Mouse (Mus musculus) heart, adult 2 months (tissue): ENCODE data around the gene Glt6d1. TPM values are rescaled to one million over a fixed set of nuclear protein-coding genes. Genes with fewer than 3 reads are reported as not detected.

Experiments used
- DNase-seq, 2 experiments: peaks; one replicate each; pipeline ENCODE4 v3.0.0; 2021
- H3K27ac ChIP-seq: fragments of 200-600 bp; 2 replicates; pipeline ENCODE4 v1.8.1; 2022
- H3K27me3 ChIP-seq: fragments of 200-500 bp; 2 replicates; pipeline ENCODE4 v1.6.1; 2012; ENCODE audit warnings: mild to moderate bottlenecking, low read length, inconsistent platforms, mixed read lengths; ENCODE audit not compliant: control insufficient read depth, insufficient read depth
- H3K36me3 ChIP-seq: fragments of 200-500 bp; 2 replicates; pipeline ENCODE4 v1.6.1; 2012; ENCODE audit warnings: low read length, inconsistent platforms; ENCODE audit not compliant: control insufficient read depth, insufficient read depth
- H3K4me1 ChIP-seq: fragments of 200-500 bp; 2 replicates; pipeline ENCODE4 v1.6.1; 2011; ENCODE audit warnings: low read length; ENCODE audit not compliant: control insufficient read depth, insufficient read depth
- H3K4me3 ChIP-seq: fragments of 200-600 bp; 2 replicates; pipeline ENCODE4 v1.8.1; 2022
- H3K79me2 ChIP-seq: fragments of 200-500 bp; replicated peaks from 2 replicates; pipeline ENCODE4 v1.6.1; 2012; ENCODE audit warnings: mild to moderate bottlenecking, inconsistent platforms, low read length, moderate library complexity, mixed read lengths; ENCODE audit not compliant: control insufficient read depth, insufficient read depth
- H3K9ac ChIP-seq: fragments of 200-500 bp; 2 replicates; pipeline ENCODE4 v1.6.1; 2012; ENCODE audit warnings: low read depth, mild to moderate bottlenecking, control low read depth, inconsistent platforms, low read length, mixed read lengths
- CTCF ChIP-seq: fragments of 200-600 bp; IDR thresholded peaks from 2 replicates; pipeline ENCODE4 v1.8.1; 2022; ENCODE audit warnings: antibody characterized with exemption, mild to moderate bottlenecking, moderate library complexity
- EP300 ChIP-seq: fragments of 200-500 bp; IDR thresholded peaks from 2 replicates; pipeline ENCODE4 v1.6.1; 2011; ENCODE audit warnings: low read depth, low read length, control low read depth; ENCODE audit not compliant: insufficient read depth
- POLR2A ChIP-seq: fragments of 200-500 bp; IDR thresholded peaks from 2 replicates; pipeline ENCODE4 v1.6.1; 2011; ENCODE audit warnings: mild to moderate bottlenecking, low read depth, low read length, control low read depth; ENCODE audit not compliant: insufficient read depth
- WGBS: fragments of 180-500 bp; shearing (Covaris S2); methylation state at CpG from one replicate; pipeline ENCODE4 v1.1.7; 2018; 5-methylcytosine and 5-hydroxymethylcytosine counted together
- intact Hi-C: fragments of 180-260 bp; cut with DNase I; formaldehyde crosslinking; loops from one replicate; pipeline ENCODE4 v1.15.1; 2025
- polyA plus RNA-seq: library from polyadenylated mRNA; depleted of rRNA; stranded (reverse); fragments of >200 nt; gene quantifications from 2 replicates; pipeline ENCODE4 v1.2.3, GENCODE M21; 2012
- total RNA-seq, 2 experiments: library from RNA; stranded (reverse); gene quantifications; 2 replicates each; pipeline ENCODE4 v1.2.3; 2021

The Glt6d1 gene
- total and polyA plus RNA-seq, 3 experiments = not detected

DNA sequence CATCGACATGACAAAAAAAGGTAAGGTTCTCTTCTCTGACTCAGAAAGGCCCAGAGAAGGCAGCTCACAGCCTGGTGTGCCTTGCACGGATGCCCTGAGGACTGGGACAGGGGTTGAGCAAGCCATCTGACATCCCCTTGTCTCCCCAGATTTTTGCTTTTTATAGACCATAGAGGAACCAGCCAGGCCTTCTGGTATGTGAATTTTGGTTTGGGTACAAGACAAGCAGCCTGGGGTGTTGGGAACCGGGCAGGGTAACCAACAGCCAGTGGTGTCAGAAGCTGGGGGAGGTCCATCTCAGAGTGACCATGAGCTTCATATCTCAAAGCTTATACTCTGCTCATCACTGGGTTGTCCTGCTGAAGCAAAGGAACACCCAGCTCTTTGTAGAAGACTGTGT lies 9.1 kb upstream of the Glt6d1 start:
- H3K4me1 ChIP-seq = no peaks in the 10 kb centered on the region; the same call in 1 of the 2 replicates
- H3K27ac ChIP-seq = no peak overlapping the region
- no peaks in the 10 kb centered on the region for H3K36me3 ChIP-seq
- H3K27me3 ChIP-seq = no peaks in the 10 kb centered on the region
- H3K79me2 ChIP-seq = no peaks in the 10 kb centered on the region
- no peak overlapping the region for H3K9ac ChIP-seq
- intact Hi-C loops = no loop called here
- 78% methylated on average over 3 of the region's 3 CpGs for WGBS
- no peak for TF ChIP-seq POLR2A
- no peak for TF ChIP-seq CTCF
- TF ChIP-seq EP300 = no peak
- no peak overlapping the region for H3K4me3 ChIP-seq
- no peak for DNase-seq

- Histone ChIP-seq H3K36me3 (no peaks in the 10 kb centered on the region), H3K27me3 (no peaks in the 10 kb centered on the region), H3K4me3 (no peak within 1 kb of the TSS), H3K4me1 (no peaks in the 10 kb centered on the region; the same call in 1 of the 2 replicates), H3K9ac (no peak within 1 kb of the TSS), H3K79me2 (no peaks in the 10 kb centered on the region), H3K27ac (no peak within 1 kb of the TSS)
- intact Hi-C loops = no loop called here
- TF ChIP-seq POLR2A (no peak), EP300 (no peak), CTCF (no peak)
- 29% methylated on average over 1 of the region's 1 CpGs for WGBS
- DNase-seq = no peak
Measured at GRCm38 (mm10) chr2:25822806-25823205, 7.2 kb upstream of the Glt6d1 start, which contains the start of gene Lcn9. Lcn9 (plus strand) TSS chr2:25823153.

- no peaks in the 10 kb centered on the region for H3K79me2 ChIP-seq
- no peaks in the 10 kb centered on the region for H3K4me1 ChIP-seq
- 77% methylated on average over 5 of the region's 5 CpGs for WGBS
- H3K36me3 ChIP-seq = no peaks in the 10 kb centered on the region
- no peak overlapping the region for H3K9ac ChIP-seq
- no peak overlapping the region for H3K27ac ChIP-seq
- H3K4me3 ChIP-seq = no peak overlapping the region
- intact Hi-C loops = no loop called here
- TF ChIP-seq CTCF (no peak), POLR2A (no peak), EP300 (no peak)
- H3K27me3 ChIP-seq = no peaks in the 10 kb centered on the region
- DNase-seq = no peak
Measured at GRCm38 (mm10) chr2:25813364-25813763, 2.3 kb downstream of the Glt6d1 start.

DNA sequence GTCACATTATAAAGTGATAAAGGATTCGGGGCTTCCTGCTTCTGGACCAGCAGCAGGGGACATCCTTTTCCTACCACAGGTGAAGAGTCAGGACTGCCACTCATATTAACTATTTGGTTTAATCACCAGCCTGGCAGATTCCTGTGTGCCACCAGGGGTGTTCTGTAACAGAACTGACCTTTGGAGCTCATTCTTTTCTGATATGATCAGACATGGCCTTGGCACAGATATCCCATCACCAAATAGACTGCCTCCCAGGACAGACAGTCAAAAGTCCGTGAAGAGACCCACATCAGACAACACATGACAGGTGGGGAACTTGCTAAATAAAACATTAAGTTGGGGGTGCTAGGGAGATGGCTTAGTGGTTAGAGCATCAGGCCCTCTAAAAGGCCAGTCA lies 3.9 kb downstream of the Glt6d1 start:
- Histone ChIP-seq H3K27ac (no peak overlapping the region), H3K27me3 (no peaks in the 10 kb centered on the region), H3K9ac (no peak overlapping the region), H3K79me2 (no peaks in the 10 kb centered on the region), H3K36me3 (no peaks in the 10 kb centered on the region), H3K4me1 (no peaks in the 10 kb centered on the region), H3K4me3 (no peak overlapping the region)
- DNase-seq = no peak
- intact Hi-C loops = no loop called here
- no peak for TF ChIP-seq POLR2A
- WGBS = 68% methylated on average over 2 of the region's 2 CpGs

DNA sequence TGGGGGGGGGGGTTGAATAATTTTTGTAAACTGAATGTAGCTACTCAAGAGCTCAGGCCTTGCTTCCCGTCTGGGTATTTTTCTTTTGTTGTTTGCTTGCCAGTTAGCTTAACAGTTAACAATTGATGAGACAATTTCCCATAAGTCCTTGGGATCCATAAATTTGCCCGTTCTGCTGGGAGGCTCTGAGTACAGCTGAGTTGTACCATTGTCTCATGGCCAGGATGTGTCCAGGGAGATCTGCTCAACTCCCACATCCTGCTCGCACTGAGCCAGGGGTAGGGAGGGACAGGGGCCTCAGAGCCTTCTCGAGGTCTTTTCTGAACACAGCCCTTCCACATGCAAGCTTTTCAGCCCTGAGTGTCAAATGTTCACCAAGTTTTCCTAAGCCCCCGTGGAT lies 17.6 kb downstream of the Glt6d1 start:
- TF ChIP-seq EP300 (no peak), POLR2A (no peak), CTCF (no peak)
- 22% methylated on average over 5 of the region's 5 CpGs for WGBS

DNA sequence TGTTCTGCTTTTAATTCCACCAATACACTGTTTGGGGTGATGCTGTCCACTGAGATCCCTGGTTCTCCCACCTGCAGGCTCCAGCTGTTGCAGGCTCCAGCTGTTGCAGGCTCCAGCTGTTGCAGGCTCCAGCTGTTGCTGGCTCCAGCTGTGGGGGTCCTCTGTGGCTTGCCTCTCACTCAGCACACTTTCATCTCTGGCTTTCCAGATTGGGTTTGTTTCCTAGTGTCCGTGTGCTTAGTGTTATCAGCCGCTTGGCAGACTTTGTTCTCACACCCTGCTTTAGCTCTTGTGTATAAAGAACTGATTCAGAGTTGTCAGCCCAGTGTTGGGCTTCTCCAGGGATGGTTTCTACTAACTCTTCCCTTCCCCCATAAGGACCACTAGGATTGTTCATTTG lies 18.0 kb downstream of the Glt6d1 start:
- WGBS = 20% methylated on average over 2 of the region's 2 CpGs
- DNase-seq = peak; percentile 10 to 35
- Histone ChIP-seq H3K4me3 (no peak overlapping the region), H3K36me3 (no peaks in the 10 kb centered on the region), H3K4me1 (no peaks in the 10 kb centered on the region), H3K27me3 (no peaks in the 10 kb centered on the region), H3K27ac (no peak overlapping the region), H3K9ac (no peak overlapping the region), H3K79me2 (no peaks in the 10 kb centered on the region)
- no peak for TF ChIP-seq CTCF
- TF ChIP-seq EP300 = no peak
- no peak for TF ChIP-seq POLR2A
- intact Hi-C loops = no loop called here

More for the DNA sequence above, 17.6 kb downstream of the Glt6d1 start:
- Histone ChIP-seq H3K4me1 (no peaks in the 10 kb centered on the region), H3K4me3 (no peak overlapping the region), H3K27me3 (no peaks in the 10 kb centered on the region), H3K9ac (no peak overlapping the region), H3K36me3 (no peaks in the 10 kb centered on the region), H3K27ac (no peak overlapping the region), H3K79me2 (no peaks in the 10 kb centered on the region)
- DNase-seq = no peak
- intact Hi-C loops = no loop called here

DNA sequence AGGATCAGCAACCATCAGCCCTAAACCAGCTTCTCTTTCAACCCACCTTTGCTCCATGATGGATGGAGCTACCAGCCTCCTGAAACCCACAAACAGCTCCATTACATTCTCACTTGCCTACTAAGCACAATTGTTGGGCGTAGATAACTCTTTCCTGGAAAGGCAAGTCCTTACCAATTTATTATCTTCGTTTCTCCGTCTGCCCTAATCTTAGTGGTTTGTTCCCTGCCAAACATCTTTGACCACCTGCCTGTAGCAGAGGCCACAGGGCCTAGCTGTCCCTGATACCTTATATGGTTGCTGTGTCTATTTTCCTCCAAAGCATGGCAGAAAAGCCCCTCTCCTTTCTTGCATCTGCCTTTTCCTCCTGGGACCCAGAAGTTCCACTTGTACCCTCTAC lies 26.6 kb downstream of the Glt6d1 start:
- WGBS = 60% methylated on average over 3 of the region's 3 CpGs
- no peak overlapping the region for H3K4me3 ChIP-seq
- no peak overlapping the region for H3K27ac ChIP-seq
- H3K36me3 ChIP-seq = no peaks in the 10 kb centered on the region
- intact Hi-C loops = no loop called here
- no peak for TF ChIP-seq EP300
- TF ChIP-seq CTCF = no peak
- no peak for TF ChIP-seq POLR2A
- H3K4me1 ChIP-seq = no peaks in the 10 kb centered on the region
- H3K27me3 ChIP-seq = no peaks in the 10 kb centered on the region
- no peak overlapping the region for H3K9ac ChIP-seq
- DNase-seq = no peak
- no peaks in the 10 kb centered on the region for H3K79me2 ChIP-seq
